Mouse (Mus musculus) midbrain, embryonic 10.5 days (tissue): ENCODE measurements around the gene Sec24b. TPM values are rescaled to one million over a fixed set of nuclear protein-coding genes. Genes with fewer than 3 reads are reported as not detected.

ENCODE experiments used
- DNase-seq: peaks from one replicate; pipeline ENCODE4 v3.0.0-alpha.2; 2017; ENCODE audit warnings: low spot score
- H3K27ac ChIP-seq: fragments of 300-500 bp; sonication (generic); replicated peaks from 2 replicates; pipeline ENCODE4 v1.5.1; 2016; ENCODE audit warnings: mild to moderate bottlenecking
- H3K27me3 ChIP-seq: fragments of 300-500 bp; sonication (generic); 2 replicates; pipeline ENCODE4 v1.6.1; 2016; ENCODE audit warnings: low read depth, mild to moderate bottlenecking; ENCODE audit not compliant: poor library complexity, severe bottlenecking
- H3K36me3 ChIP-seq: fragments of 300-500 bp; sonication (generic); 2 replicates; pipeline ENCODE4 v1.6.1; 2016; ENCODE audit warnings: mild to moderate bottlenecking, moderate library complexity
- H3K4me1 ChIP-seq: fragments of 300-500 bp; sonication (generic); 2 replicates; pipeline ENCODE4 v1.6.1; 2016
- H3K4me3 ChIP-seq: fragments of 300-500 bp; sonication (generic); 2 replicates; pipeline ENCODE4 v1.5.1; 2016; ENCODE audit warnings: mild to moderate bottlenecking, moderate library complexity
- H3K9me3 ChIP-seq: fragments of 300-500 bp; sonication (generic); replicated peaks from 2 replicates; pipeline ENCODE4 v1.6.1; 2016; ENCODE audit warnings: mild to moderate bottlenecking
- WGBS: fragments of 180-500 bp; shearing (Covaris S2); methylation state at CpG from one replicate; pipeline ENCODE4 v1.1.7; 2016; 5-methylcytosine and 5-hydroxymethylcytosine counted together
- polyA plus RNA-seq: library from polyadenylated mRNA; unstranded; fragments of >200 nt; fragmentation: Nextera tagmentation; extraction: Ambion mirVana; gene quantifications from 2 replicates; pipeline ENCODE4 v1.2.1, GENCODE M21; 2016

The Sec24b gene
- polyA plus RNA-seq, 1 experiment from 2014 or later, result 32.4 TPM

- Histone ChIP-seq H3K4me1 (no peaks in the 10 kb centered on the region), H3K4me3 (no peak overlapping the region), H3K9me3 (no peaks in the 10 kb centered on the region), H3K27me3 (no peaks in the 10 kb centered on the region), H3K27ac (no peak overlapping the region), H3K36me3 (no peaks in the 10 kb centered on the region)
- WGBS, result 69% methylated on average over 1 of the region's 1 CpGs
- no peak for DNase-seq
Measured at GRCm38 (mm10) chr3:130075746-130076145, 14.4 kb upstream of the Sec24b start.

- H3K27me3 ChIP-seq, result no peaks in the 10 kb centered on the region
- no peaks in the 10 kb centered on the region for H3K4me1 ChIP-seq
- no peaks in the 10 kb centered on the region for H3K36me3 ChIP-seq
- H3K4me3 ChIP-seq, result no peak overlapping the region
- no peaks in the 10 kb centered on the region for H3K9me3 ChIP-seq
- WGBS, result 82% methylated on average over 10 of the region's 10 CpGs
- H3K27ac ChIP-seq, result no peak overlapping the region
- DNase-seq, result no peak
Measured at GRCm38 (mm10) chr3:130073085-130073484, 11.7 kb upstream of the Sec24b start.

- 77% methylated on average over 2 of the region's 2 CpGs for WGBS
Measured at GRCm38 (mm10) chr3:130071918-130072317, 10.6 kb upstream of the Sec24b start.

GRCm38 (mm10) chr3:130060396-130061029, 840 bp downstream of the Sec24b start:
- DNase-seq, result peak; percentile 91
- peak overlapping the region; percentile 99 for H3K27ac ChIP-seq
- H3K27me3 ChIP-seq, result no peaks in the 10 kb centered on the region
- H3K36me3 ChIP-seq, result peaks cover 19% of the 10 kb centered on the region
- peak overlapping the region; percentile 89 for H3K4me3 ChIP-seq
- H3K9me3 ChIP-seq, result no peaks in the 10 kb centered on the region
- peaks cover 40% of the 10 kb centered on the region for H3K4me1 ChIP-seq
- under 1% methylated on average over 63 of the region's 92 CpGs for WGBS

More at GRCm38 (mm10) chr3:130071918-130072317, 10.6 kb upstream of the Sec24b start:
- H3K27me3 ChIP-seq, result no peaks in the 10 kb centered on the region
- H3K4me3 ChIP-seq, result no peak overlapping the region
- H3K27ac ChIP-seq, result no peak overlapping the region
- H3K9me3 ChIP-seq, result no peaks in the 10 kb centered on the region
- DNase-seq, result no peak
- no peaks in the 10 kb centered on the region for H3K36me3 ChIP-seq
- no peaks in the 10 kb centered on the region for H3K4me1 ChIP-seq

GRCm38 (mm10) chr3:130059805-130060395, 1.5 kb downstream of the Sec24b start:
- peaks cover 40% of the 10 kb centered on the region for H3K4me1 ChIP-seq
- peak overlapping the region; percentile 99 for H3K27ac ChIP-seq
- no peaks in the 10 kb centered on the region for H3K27me3 ChIP-seq
- H3K36me3 ChIP-seq, result peaks cover 26% of the 10 kb centered on the region
- DNase-seq, result no peak
- peak overlapping the region; percentile 89 for H3K4me3 ChIP-seq
- no peaks in the 10 kb centered on the region for H3K9me3 ChIP-seq
- WGBS, result under 1% methylated on average over 42 of the region's 42 CpGs

- Histone ChIP-seq H3K36me3 (peaks cover 35% of the 10 kb centered on the region), H3K4me3 (peak overlapping the region; percentile 11; the same call in 1 of the 2 replicates), H3K4me1 (peaks cover 47% of the 10 kb centered on the region), H3K9me3 (no peaks in the 10 kb centered on the region), H3K27me3 (no peaks in the 10 kb centered on the region), H3K27ac (no peak overlapping the region)
- WGBS, result 83% methylated on average over 2 of the region's 2 CpGs
- no peak for DNase-seq
Measured at GRCm38 (mm10) chr3:130058488-130058887, 2.9 kb downstream of the Sec24b start.

- DNase-seq, result no peak
- H3K9me3 ChIP-seq, result no peaks in the 10 kb centered on the region
- H3K27me3 ChIP-seq, result no peaks in the 10 kb centered on the region
- peaks cover 41% of the 10 kb centered on the region for H3K36me3 ChIP-seq
- H3K4me1 ChIP-seq, result peaks cover 53% of the 10 kb centered on the region
- no peak overlapping the region for H3K27ac ChIP-seq
- WGBS, result 91% methylated on average over 14 of the region's 14 CpGs
- H3K4me3 ChIP-seq, result no peak overlapping the region
Measured at GRCm38 (mm10) chr3:130057569-130058345, 3.6 kb downstream of the Sec24b start.

- 92% methylated on average over 15 of the region's 15 CpGs for WGBS
- H3K27ac ChIP-seq, result no peak overlapping the region
- no peak overlapping the region for H3K4me3 ChIP-seq
- peaks cover 49% of the 10 kb centered on the region for H3K36me3 ChIP-seq
- no peaks in the 10 kb centered on the region for H3K27me3 ChIP-seq
- no peaks in the 10 kb centered on the region for H3K9me3 ChIP-seq
- H3K4me1 ChIP-seq, result peaks cover 40% of the 10 kb centered on the region
- no peak for DNase-seq
Measured at GRCm38 (mm10) chr3:130055416-130056385, 5.7 kb downstream of the Sec24b start.

GRCm38 (mm10) chr3:130054587-130054986, 6.8 kb downstream of the Sec24b start:
- Histone ChIP-seq H3K4me3 (no peak overlapping the region), H3K9me3 (no peaks in the 10 kb centered on the region; the same call in 1 of the 2 replicates), H3K36me3 (peaks cover 59% of the 10 kb centered on the region), H3K27me3 (no peaks in the 10 kb centered on the region), H3K27ac (no peak overlapping the region), H3K4me1 (peaks cover 37% of the 10 kb centered on the region)
- no peak for DNase-seq
- 88% methylated on average over 6 of the region's 6 CpGs for WGBS

GRCm38 (mm10) chr3:130053340-130054066, 7.8 kb downstream of the Sec24b start:
- Histone ChIP-seq H3K4me3 (no peak overlapping the region), H3K27ac (no peak overlapping the region), H3K9me3 (no peaks in the 10 kb centered on the region; the same call in 1 of the 2 replicates), H3K4me1 (peaks cover 26% of the 10 kb centered on the region), H3K27me3 (no peaks in the 10 kb centered on the region), H3K36me3 (peaks cover 64% of the 10 kb centered on the region)
- no peak for DNase-seq
- WGBS, result 68% methylated on average over 10 of the region's 10 CpGs

- Histone ChIP-seq H3K27ac (no peak overlapping the region), H3K4me3 (no peak overlapping the region), H3K27me3 (no peaks in the 10 kb centered on the region), H3K36me3 (peaks cover 66% of the 10 kb centered on the region), H3K9me3 (no peaks in the 10 kb centered on the region; the same call in 1 of the 2 replicates), H3K4me1 (peaks cover 19% of the 10 kb centered on the region)
- DNase-seq, result no peak
- 85% methylated on average over 6 of the region's 6 CpGs for WGBS
Measured at GRCm38 (mm10) chr3:130052541-130053298, 8.6 kb downstream of the Sec24b start.
